8 mouse cellular contexts compared by ENCODE assay signal in the genomic region with DNA sequence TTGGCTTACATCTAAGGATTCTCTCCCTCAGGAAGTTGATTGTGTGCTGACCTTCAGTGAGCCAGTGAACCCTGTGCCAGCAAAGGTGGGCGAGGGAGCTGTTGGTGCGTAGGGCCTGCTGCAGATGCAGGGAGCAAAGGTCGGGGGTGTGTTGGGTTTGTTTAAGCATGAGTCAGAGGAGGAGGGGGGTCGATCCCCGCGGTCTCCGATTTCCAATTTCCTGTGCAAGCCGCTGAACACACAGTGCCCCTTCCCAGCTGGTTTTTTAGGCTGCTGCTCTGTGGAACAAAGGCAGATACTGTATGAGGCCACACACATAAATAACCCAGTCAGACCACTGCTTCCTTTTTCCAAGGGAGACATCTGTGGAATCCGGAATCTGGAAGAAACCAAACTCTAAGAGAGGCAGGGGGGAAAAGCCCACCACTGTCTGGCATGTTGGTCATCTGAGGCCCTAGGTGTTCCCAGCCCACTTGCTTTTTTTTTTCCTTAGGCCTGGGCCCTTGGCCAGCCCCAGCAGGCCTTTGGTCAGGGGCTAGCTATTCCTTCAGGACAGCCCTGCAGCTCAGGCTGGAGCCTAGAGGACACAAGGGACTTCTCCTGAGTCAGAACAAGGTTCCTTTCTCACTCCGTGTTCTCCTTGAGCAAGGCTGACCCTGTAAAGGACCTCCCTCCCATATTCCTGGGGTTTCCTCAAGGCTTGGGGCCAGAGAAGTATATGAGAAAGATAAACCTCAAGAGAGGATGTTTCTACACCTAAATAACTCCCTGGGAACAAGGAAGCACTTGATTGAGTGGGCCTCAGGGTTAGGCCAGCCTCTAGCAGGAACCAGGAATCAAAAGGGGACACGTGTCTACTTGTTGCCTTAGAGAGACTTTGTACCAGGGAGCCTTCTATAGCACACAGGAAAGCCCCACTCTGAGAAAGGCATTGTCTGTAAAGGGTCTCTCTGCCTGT.
DNase-seq lines count a peak whose midpoint lies in the region; ATAC-seq lines count a peak whose summit lies in the region.

No protein-coding gene starts in this region.

- peak overlapping the region; percentile 94 for H3K27ac ChIP-seq in liver, embryonic 16.5 days (ENCODE audit: low read length)
- peak overlapping the region; percentile 90 for H3K27ac ChIP-seq in neural tube, embryonic 15.5 days (replicated peaks)

- 20% methylated on average over 11 of the region's 11 CpGs for WGBS in liver, embryonic 16.5 days (ENCODE audit: insufficient replicate concordance)
- WGBS in neural tube, embryonic 15.5 days, result 3% methylated on average over 11 of the region's 11 CpGs

- no peaks in the 10 kb centered on the region for H3K27me3 ChIP-seq in liver, embryonic 16.5 days (ENCODE audit: control insufficient read depth, insufficient read depth, low read depth, low read length)
- no peaks in the 10 kb centered on the region for H3K27me3 ChIP-seq in neural tube, embryonic 15.5 days (replicated peaks)

- H3K36me3 ChIP-seq in liver, embryonic 16.5 days (ENCODE audit: control insufficient read depth, insufficient read depth), result no peaks in the 10 kb centered on the region
- H3K36me3 ChIP-seq in neural tube, embryonic 15.5 days, result no peaks in the 10 kb centered on the region

- H3K9me3 ChIP-seq in liver, embryonic 16.5 days (replicated peaks; ENCODE audit: control insufficient read depth, low read length), result no peaks in the 10 kb centered on the region
- H3K9me3 ChIP-seq in neural tube, embryonic 15.5 days (replicated peaks), result no peaks in the 10 kb centered on the region

- H3K4me1 ChIP-seq in liver, embryonic 16.5 days (ENCODE audit: control insufficient read depth, low read depth, low read length), result peaks cover 53% of the 10 kb centered on the region
- H3K4me1 ChIP-seq in neural tube, embryonic 15.5 days, result peaks cover 41% of the 10 kb centered on the region

- H3K4me3 ChIP-seq in liver, embryonic 16.5 days (ENCODE audit: low read depth, low read length), result no peak overlapping the region
- H3K4me3 ChIP-seq in neural tube, embryonic 15.5 days (replicated peaks), result no peak overlapping the region

- peak; percentile 52 for ATAC-seq in liver, embryonic 16.5 days (ENCODE audit: low read depth)
- peak; percentile 92 for ATAC-seq in neural tube, embryonic 15.5 days (ENCODE audit: low FRiP score)

- H3K4me2 ChIP-seq in liver, embryonic 16.5 days (ENCODE audit: low read depth, low read length), result no peak overlapping the region
- H3K4me2 ChIP-seq in neural tube, embryonic 15.5 days, result peak overlapping the region; percentile 30

- peak; percentile 51 for DNase-seq in right cerebral cortex, postnatal 4 days
- no peak for DNase-seq in right cerebral cortex, adult 18-20 months
- DNase-seq in embryo, embryonic 9.5 days (ENCODE audit: extremely low spot score), result peak; percentile 91
- peak; percentile 80 for DNase-seq in heart, adult 8-10 months (ENCODE audit: low spot score)
- DNase-seq in kidney, adult 11 months, result peak; percentile 85
- DNase-seq in spleen, postnatal 14 days (ENCODE audit: low spot score in 2 of 2), result no peak

- H3K9ac ChIP-seq in liver, embryonic 16.5 days (ENCODE audit: low read depth, low read length), result peak overlapping the region; percentile 47
- peak overlapping the region; percentile 29; the same call in 1 of the 2 replicates for H3K9ac ChIP-seq in neural tube, embryonic 15.5 days (replicated peaks)

Comparison
In these comparisons a context has a peak if more than half of its experiments do, and no peak if none do; other contexts are left out.
1. DNase-seq: peak in right cerebral cortex, postnatal 4 days (single experiment), embryo, embryonic 9.5 days (single experiment), heart, adult 8-10 months (single experiment) and kidney, adult 11 months (single experiment); none in right cerebral cortex, adult 18-20 months (single experiment) and spleen, postnatal 14 days (0 of 2).